Mouse (Mus musculus) liver, embryonic 16.5 days (tissue): ENCODE measurements around the gene Actn4. TPM values are rescaled to one million over a fixed set of nuclear protein-coding genes. Genes with fewer than 3 reads are reported as not detected.

Source experiments
- ATAC-seq: fragments of 200-750 bp; cut with Nextera tagmentation; 2 replicates; pipeline ENCODE4 v1.8.0; 2017; ENCODE audit warnings: low read depth, mild to moderate bottlenecking, moderate number of reproducible peaks, moderate library complexity
- H3K27ac ChIP-seq: fragments of 300-500 bp; sonication (generic); 2 replicates; pipeline ENCODE4 v1.5.1; 2014; ENCODE audit warnings: mild to moderate bottlenecking, low read length
- H3K27me3 ChIP-seq: fragments of 300-500 bp; sonication (generic); 2 replicates; pipeline ENCODE4 v1.6.1; 2014; ENCODE audit warnings: low read depth, low read length, mixed read lengths; ENCODE audit not compliant: control insufficient read depth, insufficient read depth
- H3K36me3 ChIP-seq: fragments of 300-500 bp; sonication (generic); 2 replicates; pipeline ENCODE4 v1.6.1; 2014; ENCODE audit warnings: mild to moderate bottlenecking; ENCODE audit not compliant: control insufficient read depth, insufficient read depth
- H3K4me1 ChIP-seq: fragments of 300-500 bp; sonication (generic); 2 replicates; pipeline ENCODE4 v1.6.1; 2014; ENCODE audit warnings: low read depth, low read length, mixed read lengths; ENCODE audit not compliant: control insufficient read depth
- H3K4me2 ChIP-seq: fragments of 300-500 bp; sonication (generic); 2 replicates; pipeline ENCODE4 v1.6.1; 2014; ENCODE audit warnings: low read depth, low read length, mixed read lengths
- H3K4me3 ChIP-seq: fragments of 300-500 bp; sonication (generic); 2 replicates; pipeline ENCODE4 v1.5.1; 2014; ENCODE audit warnings: low read depth, mild to moderate bottlenecking, low read length
- H3K9ac ChIP-seq: fragments of 300-500 bp; sonication (generic); 2 replicates; pipeline ENCODE4 v1.6.1; 2014; ENCODE audit warnings: low read depth, low read length
- H3K9me3 ChIP-seq: fragments of 300-500 bp; sonication (generic); replicated peaks from 2 replicates; pipeline ENCODE4 v1.6.1; 2016; ENCODE audit warnings: low read length; ENCODE audit not compliant: control insufficient read depth
- WGBS: fragments of 180-500 bp; shearing (Covaris S2); extraction: QIAGEN DNeasy Blood & Tissue Kit; methylation state at CpG from one replicate; pipeline ENCODE4 v1.1.7; 2014; ENCODE audit not compliant: insufficient replicate concordance; 5-methylcytosine and 5-hydroxymethylcytosine counted together
- polyA plus RNA-seq: library from polyadenylated mRNA; unstranded; fragments of >200 nt; fragmentation: Nextera tagmentation; extraction: Ambion mirVana; gene quantifications from 2 replicates; pipeline ENCODE4 v1.2.1, GENCODE M21; 2015

Actn4 gene
- polyA plus RNA-seq, 1 experiment from 2014 or later, result 137 TPM

GRCm38 (mm10) chr7:28936787-28937186 lies 25.4 kb downstream of the Actn4 start:
- WGBS, result 60% methylated on average over 4 of the region's 4 CpGs
- H3K4me2 ChIP-seq, result no peak overlapping the region
- H3K27me3 ChIP-seq, result no peaks in the 10 kb centered on the region
- no peak for ATAC-seq
- H3K9ac ChIP-seq, result no peak overlapping the region
- H3K4me3 ChIP-seq, result no peak overlapping the region
- H3K4me1 ChIP-seq, result peaks cover 41% of the 10 kb centered on the region
- H3K27ac ChIP-seq, result no peak overlapping the region
- no peaks in the 10 kb centered on the region for H3K9me3 ChIP-seq
- no peaks in the 10 kb centered on the region for H3K36me3 ChIP-seq

- Histone ChIP-seq H3K27ac (no peak overlapping the region), H3K4me2 (no peak overlapping the region), H3K4me1 (peaks cover 40% of the 10 kb centered on the region), H3K4me3 (no peak overlapping the region), H3K9me3 (no peaks in the 10 kb centered on the region), H3K36me3 (no peaks in the 10 kb centered on the region), H3K27me3 (no peaks in the 10 kb centered on the region), H3K9ac (no peak overlapping the region)
- 75% methylated on average over 2 of the region's 2 CpGs for WGBS
- ATAC-seq, result no peak
Observed at GRCm38 (mm10) chr7:28933825-28934224, 28.3 kb downstream of the Actn4 start.

- Histone ChIP-seq H3K4me3 (no peak overlapping the region), H3K9ac (no peak overlapping the region), H3K27me3 (no peaks in the 10 kb centered on the region), H3K9me3 (no peaks in the 10 kb centered on the region), H3K36me3 (no peaks in the 10 kb centered on the region), H3K27ac (no peak overlapping the region), H3K4me2 (no peak overlapping the region), H3K4me1 (peaks cover 41% of the 10 kb centered on the region)
- WGBS, result 63% methylated on average over 6 of the region's 6 CpGs
- ATAC-seq, result no peak; the same call in 1 of the 2 replicates
Observed at GRCm38 (mm10) chr7:28932421-28933041, 29.6 kb downstream of the Actn4 start.

GRCm38 (mm10) chr7:28931695-28932039 lies 30.5 kb downstream of the Actn4 start:
- H3K4me3 ChIP-seq, result no peak overlapping the region
- H3K9ac ChIP-seq, result no peak overlapping the region
- H3K36me3 ChIP-seq, result no peaks in the 10 kb centered on the region
- no peak for ATAC-seq
- no peak overlapping the region for H3K27ac ChIP-seq
- no peaks in the 10 kb centered on the region for H3K9me3 ChIP-seq
- peaks cover 35% of the 10 kb centered on the region for H3K4me1 ChIP-seq
- 80% methylated on average over 4 of the region's 4 CpGs for WGBS
- H3K27me3 ChIP-seq, result no peaks in the 10 kb centered on the region
- no peak overlapping the region for H3K4me2 ChIP-seq

- Histone ChIP-seq H3K4me2 (no peak overlapping the region), H3K9ac (no peak overlapping the region)
- 84% methylated on average over 7 of the region's 7 CpGs for WGBS
Observed at GRCm38 (mm10) chr7:28931032-28931694, 31.0 kb downstream of the Actn4 start.

GRCm38 (mm10) chr7:28930320-28931031 lies 31.7 kb downstream of the Actn4 start:
- Histone ChIP-seq H3K4me3 (no peak overlapping the region), H3K27me3 (no peaks in the 10 kb centered on the region), H3K27ac (peak overlapping the region; percentile 45), H3K36me3 (no peaks in the 10 kb centered on the region), H3K4me1 (peaks cover 41% of the 10 kb centered on the region), H3K9ac (no peak overlapping the region), H3K9me3 (no peaks in the 10 kb centered on the region), H3K4me2 (no peak overlapping the region)
- WGBS, result 49% methylated on average over 5 of the region's 5 CpGs
- ATAC-seq, result peak; percentile 51

More at GRCm38 (mm10) chr7:28931032-28931694, 31.0 kb downstream of the Actn4 start:
- Histone ChIP-seq H3K36me3 (no peaks in the 10 kb centered on the region), H3K9me3 (no peaks in the 10 kb centered on the region), H3K4me3 (no peak overlapping the region), H3K4me1 (peaks cover 40% of the 10 kb centered on the region), H3K27me3 (no peaks in the 10 kb centered on the region), H3K27ac (peak overlapping the region; percentile 45)
- ATAC-seq, result no peak

GRCm38 (mm10) chr7:28929381-28929780 lies 32.8 kb downstream of the Actn4 start:
- 58% methylated on average over 3 of the region's 3 CpGs for WGBS
- Histone ChIP-seq H3K9ac (no peak overlapping the region), H3K4me3 (no peak overlapping the region), H3K9me3 (no peaks in the 10 kb centered on the region), H3K36me3 (no peaks in the 10 kb centered on the region), H3K4me2 (no peak overlapping the region), H3K4me1 (peaks cover 52% of the 10 kb centered on the region), H3K27ac (no peak overlapping the region), H3K27me3 (no peaks in the 10 kb centered on the region)
- no peak for ATAC-seq

- Histone ChIP-seq H3K4me3 (no peak overlapping the region), H3K9me3 (no peaks in the 10 kb centered on the region), H3K27me3 (no peaks in the 10 kb centered on the region), H3K9ac (no peak overlapping the region), H3K4me1 (peaks cover 67% of the 10 kb centered on the region), H3K36me3 (no peaks in the 10 kb centered on the region), H3K27ac (peak overlapping the region; percentile 17; the same call in 1 of the 2 replicates), H3K4me2 (no peak overlapping the region)
- WGBS, result 57% methylated on average over 2 of the region's 2 CpGs
- ATAC-seq, result no peak
Observed at GRCm38 (mm10) chr7:28926172-28926571, 36.0 kb downstream of the Actn4 start.

- WGBS, result 59% methylated on average over 9 of the region's 9 CpGs
- no peaks in the 10 kb centered on the region for H3K36me3 ChIP-seq
Observed at GRCm38 (mm10) chr7:28925317-28925716, 36.8 kb downstream of the Actn4 start.

More at GRCm38 (mm10) chr7:28925317-28925716, 36.8 kb downstream of the Actn4 start:
- Histone ChIP-seq H3K27ac (peak overlapping the region; percentile 79), H3K27me3 (no peaks in the 10 kb centered on the region), H3K4me2 (no peak overlapping the region), H3K4me1 (peaks cover 73% of the 10 kb centered on the region), H3K9ac (peak overlapping the region; percentile 36; the same call in 1 of the 2 replicates), H3K9me3 (no peaks in the 10 kb centered on the region), H3K4me3 (no peak overlapping the region)
- peak; percentile 77 for ATAC-seq
